Mouse (Mus musculus) C2C12 (cell line): ENCODE measurements around the gene 1110004F10Rik. TPM values are rescaled to one million over a fixed set of nuclear protein-coding genes. Genes with fewer than 3 reads are reported as not detected.

ENCODE experiments used
- H3K27me3 ChIP-seq: one replicate; pipeline ENCODE4 v1.6.1; 2011; ENCODE audit not compliant: control insufficient read depth, insufficient read depth, insufficient read length
- H3K36me3 ChIP-seq: one replicate; pipeline ENCODE4 v1.6.1; 2011; ENCODE audit not compliant: control insufficient read depth, insufficient read depth
- H3K4me3 ChIP-seq: one replicate; pipeline ENCODE4 v1.5.1; 2011; ENCODE audit warnings: mild to moderate bottlenecking, control low read depth; ENCODE audit not compliant: poor library complexity, insufficient read depth, severe bottlenecking
- H3K79me2 ChIP-seq: one replicate; pipeline ENCODE4 v1.6.1; 2011; ENCODE audit not compliant: control insufficient read depth, insufficient read depth
- H3K79me3 ChIP-seq: one replicate; pipeline ENCODE4 v1.6.1; 2011; ENCODE audit warnings: low read depth, control low read depth
- H3ac ChIP-seq: one replicate; pipeline ENCODE3; 2011; ENCODE audit warnings: low read depth; ENCODE audit not compliant: control insufficient read depth, insufficient read length
- CEBPB ChIP-seq: IDR thresholded peaks from one replicate; pipeline ENCODE4 v1.6.1; 2011; ENCODE audit warnings: low read depth, mild to moderate bottlenecking, control low read depth, moderate library complexity
- CTCF ChIP-seq: IDR thresholded peaks from one replicate; pipeline ENCODE4 v1.5.1; 2011; ENCODE audit not compliant: control insufficient read depth, insufficient read depth, insufficient read length
- FOSL1 ChIP-seq: IDR thresholded peaks from one replicate; pipeline ENCODE4 v1.8.0; 2011; ENCODE audit warnings: mild to moderate bottlenecking, low read length; ENCODE audit not compliant: poor library complexity, insufficient read depth, severe bottlenecking
- MAX ChIP-seq: IDR thresholded peaks from one replicate; pipeline ENCODE4 v1.6.1; 2011; ENCODE audit warnings: mild to moderate bottlenecking, control low read depth
- MYOD1 ChIP-seq: IDR thresholded peaks from one replicate; pipeline ENCODE4 v1.6.1; 2011; ENCODE audit warnings: low read depth; ENCODE audit not compliant: control insufficient read depth, insufficient read length
- MYOG ChIP-seq: IDR thresholded peaks from one replicate; pipeline ENCODE4 v1.6.1; 2011; ENCODE audit not compliant: control insufficient read depth, insufficient read length; ENCODE audit errors: extremely low read depth
- USF1 ChIP-seq: IDR thresholded peaks from one replicate; pipeline ENCODE4 v1.6.1; 2011; ENCODE audit warnings: low read depth, mild to moderate bottlenecking, control low read depth, moderate library complexity
- polyA plus RNA-seq: library from polyadenylated mRNA; unstranded; fragments of >200 nt; fragmentation: generic; extraction: Trizol; gene quantifications from one replicate; pipeline ENCODE4 v1.2.1, GENCODE M21; 2012; ENCODE audit warnings: missing spikeins

The 1110004F10Rik gene
- polyA plus RNA-seq, 1 experiment = 97.2 TPM

DNA sequence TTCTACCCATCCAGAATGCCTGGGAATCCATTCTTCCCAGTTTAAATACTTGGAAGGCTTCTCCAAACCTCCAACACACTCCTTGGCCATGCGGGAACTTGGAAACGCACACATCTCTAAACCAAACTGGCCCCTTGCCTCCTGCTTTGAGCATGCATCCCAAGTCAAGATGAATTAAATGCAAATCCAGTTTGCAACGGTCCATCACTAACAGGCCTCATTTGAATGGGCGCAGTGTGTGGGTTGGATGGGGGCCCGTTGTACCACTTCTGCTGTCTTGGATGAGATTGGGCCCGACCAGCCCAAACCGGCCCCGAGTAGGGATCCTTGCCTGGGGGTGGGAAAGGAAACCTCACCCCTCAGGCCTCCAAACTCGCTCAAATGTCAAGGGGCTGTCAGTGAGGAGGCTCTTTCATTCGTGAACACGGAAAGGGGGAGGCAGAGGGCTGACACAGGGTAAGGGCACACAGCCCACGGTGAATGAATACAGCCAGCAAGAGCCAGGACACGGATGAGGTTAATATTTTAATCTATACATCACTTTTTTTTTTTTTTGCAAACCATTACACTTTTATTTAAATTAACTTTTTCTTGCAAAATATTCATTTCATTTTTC is 83.9 kb downstream of the 1110004F10Rik start:
- no peak overlapping the region for H3ac ChIP-seq
- no peaks in the 10 kb centered on the region for H3K79me3 ChIP-seq
- peaks cover 9% of the 10 kb centered on the region for H3K27me3 ChIP-seq
- no peaks in the 10 kb centered on the region for H3K36me3 ChIP-seq
- no peaks in the 10 kb centered on the region for H3K79me2 ChIP-seq
- no peak overlapping the region for H3K4me3 ChIP-seq
- no peak for TF ChIP-seq USF1
- TF ChIP-seq MYOG = no peak
- TF ChIP-seq CTCF = no peak
- no peak for TF ChIP-seq MAX
- no peak for TF ChIP-seq MYOD1
- no peak for TF ChIP-seq CEBPB
- TF ChIP-seq FOSL1 = no peak

DNA sequence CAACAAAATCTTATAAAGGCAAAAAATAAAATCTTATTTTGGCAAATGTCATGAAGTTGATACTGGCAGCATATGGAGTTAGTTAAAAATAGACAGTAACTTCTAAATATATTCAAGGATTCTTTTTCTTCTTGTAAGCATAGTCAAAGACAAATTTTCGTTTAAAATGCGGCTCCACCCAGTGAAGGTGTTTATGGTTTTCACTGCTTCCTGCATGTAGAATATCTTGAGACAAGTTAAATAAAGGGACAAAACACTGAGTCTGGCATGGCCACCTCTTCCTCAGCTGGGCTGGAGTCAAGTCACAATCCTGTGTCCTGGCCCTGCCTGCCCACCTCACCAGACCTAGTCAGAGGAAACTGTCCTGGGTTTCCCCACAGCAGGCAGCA is 84.4 kb downstream of the 1110004F10Rik start:
- no peaks in the 10 kb centered on the region for H3K79me3 ChIP-seq
- H3K36me3 ChIP-seq = no peaks in the 10 kb centered on the region
- H3K27me3 ChIP-seq = peaks cover 9% of the 10 kb centered on the region

DNA sequence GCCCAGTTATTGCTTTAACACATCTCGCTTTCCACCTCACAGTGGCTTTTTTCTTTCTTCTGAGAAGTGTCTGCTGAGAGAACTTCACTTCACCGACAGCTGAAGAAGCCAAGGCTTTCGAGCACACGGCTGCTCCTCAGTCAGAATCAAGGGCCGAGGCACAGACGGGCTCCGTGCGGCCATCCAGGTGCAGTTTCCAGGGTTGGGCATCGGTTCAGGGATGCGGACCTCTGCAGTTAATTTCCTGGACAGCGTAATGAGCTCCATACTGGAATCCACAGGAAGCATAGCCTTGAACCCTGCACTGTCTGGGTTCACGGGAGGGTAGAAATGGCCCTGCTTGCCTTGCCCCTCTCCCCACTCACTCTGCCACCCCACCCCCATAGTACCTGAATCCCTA is 84.9 kb downstream of the 1110004F10Rik start:
- no peaks in the 10 kb centered on the region for H3K36me3 ChIP-seq
- peaks cover 9% of the 10 kb centered on the region for H3K27me3 ChIP-seq
- TF ChIP-seq CTCF = no peak
- no peak for TF ChIP-seq MYOG
- TF ChIP-seq FOSL1 = no peak
- TF ChIP-seq MYOD1 = no peak
- TF ChIP-seq MAX = no peak
- no peak for TF ChIP-seq USF1
- no peak for TF ChIP-seq CEBPB
- H3K79me2 ChIP-seq = no peaks in the 10 kb centered on the region
- no peak overlapping the region for H3ac ChIP-seq
- H3K79me3 ChIP-seq = no peaks in the 10 kb centered on the region
- no peak overlapping the region for H3K4me3 ChIP-seq

More for the DNA sequence above, 84.4 kb downstream of the 1110004F10Rik start:
- Histone ChIP-seq H3K79me2 (no peaks in the 10 kb centered on the region), H3K4me3 (no peak overlapping the region), H3ac (no peak overlapping the region)
- TF ChIP-seq CTCF = no peak
- TF ChIP-seq FOSL1 = no peak
- TF ChIP-seq MAX = no peak
- TF ChIP-seq USF1 = no peak
- no peak for TF ChIP-seq CEBPB
- no peak for TF ChIP-seq MYOG
- no peak for TF ChIP-seq MYOD1

DNA sequence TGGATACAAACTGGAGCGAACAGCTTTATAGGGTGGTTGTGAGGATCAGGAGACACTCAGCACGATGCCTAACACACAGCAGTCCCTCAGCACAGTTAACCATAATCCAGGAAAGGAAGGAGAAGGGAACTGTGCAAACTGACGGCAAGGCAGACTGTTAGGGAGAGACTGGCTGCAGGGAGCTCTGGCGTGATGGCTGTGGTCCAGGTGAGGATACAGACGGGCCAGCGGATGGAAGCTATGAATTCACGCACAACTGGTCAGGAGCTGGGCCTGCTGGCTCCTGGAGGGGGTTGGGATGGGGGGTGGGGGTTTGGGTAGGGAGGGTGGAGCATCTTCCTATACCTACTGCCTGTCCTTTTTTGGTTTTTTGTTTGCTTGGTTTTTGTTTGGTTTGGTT is 86.5 kb downstream of the 1110004F10Rik start:
- Histone ChIP-seq H3K36me3 (no peaks in the 10 kb centered on the region), H3K27me3 (peaks cover 14% of the 10 kb centered on the region), H3ac (no peak overlapping the region), H3K79me2 (no peaks in the 10 kb centered on the region), H3K79me3 (no peaks in the 10 kb centered on the region), H3K4me3 (no peak overlapping the region)
- no peak for TF ChIP-seq CTCF
- no peak for TF ChIP-seq MYOG
- no peak for TF ChIP-seq MYOD1
- no peak for TF ChIP-seq CEBPB
- no peak for TF ChIP-seq MAX
- no peak for TF ChIP-seq FOSL1
- TF ChIP-seq USF1 = no peak

DNA sequence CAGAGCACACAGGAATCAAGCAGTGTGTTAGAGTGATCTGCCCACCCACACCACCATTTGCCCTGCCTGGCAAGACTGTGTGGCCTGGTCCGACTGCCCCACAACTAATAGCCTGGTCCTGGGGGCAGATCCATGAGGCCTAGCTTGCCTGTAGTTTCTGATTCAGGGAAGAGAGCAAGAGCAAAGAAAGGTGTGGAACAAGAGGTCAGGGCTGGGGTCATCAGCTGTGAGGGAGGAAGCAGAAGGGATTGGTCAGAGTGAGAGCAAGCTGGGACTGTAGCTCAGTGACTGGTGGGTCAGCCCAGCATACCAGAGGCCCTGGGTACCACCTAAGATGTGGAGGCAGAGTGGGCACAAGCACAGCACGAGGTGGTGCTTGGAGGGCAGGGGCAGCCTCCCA is 87.9 kb downstream of the 1110004F10Rik start:
- H3K79me3 ChIP-seq = no peaks in the 10 kb centered on the region
- H3K27me3 ChIP-seq = peaks cover 14% of the 10 kb centered on the region
- no peak overlapping the region for H3ac ChIP-seq
- no peaks in the 10 kb centered on the region for H3K79me2 ChIP-seq
- no peak overlapping the region for H3K4me3 ChIP-seq
- H3K36me3 ChIP-seq = no peaks in the 10 kb centered on the region
- no peak for TF ChIP-seq CEBPB
- TF ChIP-seq MYOD1 = no peak
- no peak for TF ChIP-seq MYOG
- no peak for TF ChIP-seq CTCF
- TF ChIP-seq FOSL1 = no peak

DNA sequence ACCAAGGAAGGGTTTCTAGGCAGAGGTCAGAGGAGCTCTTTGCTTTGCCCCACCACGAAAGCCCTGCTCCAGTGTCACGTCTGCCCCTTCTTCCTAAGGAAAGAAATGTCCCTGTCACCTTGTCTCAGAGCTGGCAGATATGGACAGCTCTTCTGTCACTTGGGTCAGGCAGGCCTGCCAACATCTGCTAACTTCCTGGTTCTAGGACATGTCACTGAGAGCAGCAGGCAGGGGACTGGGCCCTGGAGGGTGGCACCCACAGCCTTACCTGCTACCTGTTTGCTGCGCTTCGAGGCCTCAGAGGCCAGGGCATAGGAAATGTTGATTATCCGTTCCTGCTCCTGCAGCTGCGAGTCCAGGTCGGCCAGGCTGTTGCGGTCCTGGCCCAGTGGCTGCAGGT is 89.1 kb downstream of the 1110004F10Rik start:
- H3K27me3 ChIP-seq = peaks cover 14% of the 10 kb centered on the region
- TF ChIP-seq FOSL1 (no peak), MYOD1 (no peak), MYOG (no peak), CTCF (no peak), MAX (no peak), USF1 (no peak), CEBPB (no peak)
- no peaks in the 10 kb centered on the region for H3K79me3 ChIP-seq
- H3K79me2 ChIP-seq = no peaks in the 10 kb centered on the region
- no peaks in the 10 kb centered on the region for H3K36me3 ChIP-seq
- no peak overlapping the region for H3K4me3 ChIP-seq
- H3ac ChIP-seq = no peak overlapping the region
